Mouse (Mus musculus) embryonic facial prominence, embryonic 12.5 days (tissue): ENCODE data around the gene Mthfr. TPM values are rescaled to one million over a fixed set of nuclear protein-coding genes. Genes with fewer than 3 reads are reported as not detected.

Experiments used
- ATAC-seq: fragments of 200-750 bp; cut with Nextera tagmentation; 2 replicates; pipeline ENCODE4 v1.8.0; 2017; ENCODE audit not compliant: insufficient number of reproducible peaks, insufficient read depth, low FRiP score, low TSS enrichment
- H3K27ac ChIP-seq: fragments of 300-500 bp; sonication (generic); 2 replicates; pipeline ENCODE4 v1.5.1; 2016; ENCODE audit warnings: mild to moderate bottlenecking
- H3K27me3 ChIP-seq: fragments of 300-500 bp; sonication (generic); 2 replicates; pipeline ENCODE4 v1.6.1; 2016; ENCODE audit warnings: mild to moderate bottlenecking, moderate library complexity
- H3K36me3 ChIP-seq: fragments of 300-500 bp; sonication (generic); 2 replicates; pipeline ENCODE4 v1.6.1; 2016; ENCODE audit warnings: mild to moderate bottlenecking
- H3K4me1 ChIP-seq: fragments of 300-500 bp; sonication (generic); 2 replicates; pipeline ENCODE4 v1.6.1; 2016
- H3K4me2 ChIP-seq: fragments of 300-500 bp; sonication (generic); replicated peaks from 2 replicates; pipeline ENCODE4 v1.6.1; 2016; ENCODE audit warnings: mild to moderate bottlenecking, moderate library complexity
- H3K4me3 ChIP-seq: fragments of 300-500 bp; sonication (generic); 2 replicates; pipeline ENCODE4 v1.5.1; 2016; ENCODE audit warnings: mild to moderate bottlenecking
- H3K9ac ChIP-seq: fragments of 300-500 bp; sonication (generic); 2 replicates; pipeline ENCODE4 v1.6.1; 2016; ENCODE audit warnings: mild to moderate bottlenecking, moderate library complexity
- H3K9me3 ChIP-seq: fragments of 300-500 bp; sonication (generic); 2 replicates; pipeline ENCODE4 v1.6.1; 2016; ENCODE audit warnings: mild to moderate bottlenecking, moderate library complexity
- WGBS: fragments of 180-500 bp; shearing (Covaris S2); methylation state at CpG from one replicate; pipeline ENCODE4 v1.1.7; 2016; 5-methylcytosine and 5-hydroxymethylcytosine counted together
- polyA plus RNA-seq: library from polyadenylated mRNA; unstranded; fragments of >200 nt; fragmentation: Nextera tagmentation; extraction: Ambion mirVana; gene quantifications from 2 replicates; pipeline ENCODE4 v1.2.1, GENCODE M21; 2016

Mthfr gene
- 25.7 and 29.1 TPM in 2 replicates for polyA plus RNA-seq

DNA sequence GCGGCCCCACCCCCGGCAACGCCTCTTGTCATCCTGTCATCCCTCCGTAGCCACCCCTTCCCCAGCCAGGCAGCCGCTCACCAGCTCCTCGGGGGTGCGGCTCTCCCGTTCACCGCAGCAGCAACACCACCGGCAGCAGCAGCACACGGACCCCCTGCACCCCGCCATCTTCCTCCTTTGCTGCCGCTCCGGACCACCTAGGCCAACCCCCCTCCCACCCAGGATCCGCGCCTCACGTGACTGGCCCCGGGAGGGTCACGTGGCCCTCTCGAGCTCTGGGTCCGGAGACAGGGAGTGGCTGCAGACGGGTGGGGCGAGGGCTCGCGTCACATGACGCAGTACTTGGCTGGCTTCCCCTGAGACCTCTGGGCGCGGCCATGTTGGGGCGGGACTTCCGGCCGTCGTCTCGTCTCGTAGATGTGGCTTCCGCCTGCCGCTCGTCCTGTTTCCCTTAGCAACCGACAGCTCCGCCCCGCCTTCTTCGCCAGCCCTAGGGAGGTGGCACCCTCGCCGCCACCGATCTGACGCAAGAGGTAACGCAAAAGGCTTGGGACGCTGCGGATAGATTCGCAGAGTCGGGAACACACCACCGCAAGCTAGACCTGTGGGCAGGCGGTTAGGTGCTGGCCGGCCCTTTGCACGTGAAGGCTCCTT is at the start of gene Mthfr, which contains the start of gene Clcn6:
Gene Mthfr, plus strand, starts transcription at position 478 of the 654 bp plus-strand sequence.
Gene Clcn6, minus strand, starts transcription at position 222 of the 654 bp plus-strand sequence.
- Histone ChIP-seq H3K9me3 (no peaks in the 10 kb centered on the region), H3K4me2 (peak within 1 kb of the TSS; percentile 89)
- WGBS: under 1% methylated on average over 54 of the region's 54 CpGs

DNA sequence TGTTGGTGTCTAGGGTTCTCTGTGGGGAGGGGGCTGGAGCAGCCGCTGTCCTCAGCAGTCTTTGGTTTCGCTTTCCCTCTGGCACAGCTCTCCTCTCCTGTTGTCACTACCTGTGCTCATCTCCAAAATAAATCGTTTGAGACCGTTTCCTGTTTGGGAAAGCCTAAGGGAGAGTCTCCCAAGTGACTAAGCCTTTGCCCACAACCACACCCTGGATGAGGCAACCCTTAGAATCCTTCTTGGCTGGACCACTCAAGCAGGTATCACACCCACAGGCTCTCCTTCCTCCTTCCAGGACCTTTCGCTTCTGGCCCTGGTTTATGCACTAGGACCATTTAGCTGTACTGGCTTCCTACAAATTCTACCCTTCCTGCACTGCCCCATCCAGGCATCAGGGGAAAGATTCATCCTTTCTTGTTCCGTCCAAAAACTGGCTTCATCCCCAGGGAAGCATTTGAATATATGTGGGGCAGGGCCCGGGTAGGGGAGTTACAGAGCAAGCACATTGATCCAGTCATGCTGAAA is 45.2 kb upstream of the Mthfr start:
- Histone ChIP-seq H3K36me3 (no peaks in the 10 kb centered on the region), H3K9ac (no peak overlapping the region), H3K27ac (no peak overlapping the region), H3K4me2 (no peak overlapping the region), H3K4me1 (no peaks in the 10 kb centered on the region), H3K4me3 (no peak overlapping the region), H3K27me3 (no peaks in the 10 kb centered on the region), H3K9me3 (0 out of 2 replicates have a peak, but pooled peaks cover 3% of the 10 kb centered on the region)
- 55% methylated on average over 7 of the region's 7 CpGs for WGBS
- no peak for ATAC-seq

More for the DNA sequence above, at the start of gene Mthfr, which contains the start of gene Clcn6:
- Histone ChIP-seq H3K27ac (peak within 1 kb of the TSS; percentile 75), H3K36me3 (peaks cover 22% of the 10 kb centered on the region), H3K4me1 (peaks cover 43% of the 10 kb centered on the region), H3K27me3 (no peaks in the 10 kb centered on the region), H3K4me3 (peak within 1 kb of the TSS; percentile 78), H3K9ac (peak within 1 kb of the TSS; percentile 72)
- ATAC-seq: peak; percentile 86

DNA sequence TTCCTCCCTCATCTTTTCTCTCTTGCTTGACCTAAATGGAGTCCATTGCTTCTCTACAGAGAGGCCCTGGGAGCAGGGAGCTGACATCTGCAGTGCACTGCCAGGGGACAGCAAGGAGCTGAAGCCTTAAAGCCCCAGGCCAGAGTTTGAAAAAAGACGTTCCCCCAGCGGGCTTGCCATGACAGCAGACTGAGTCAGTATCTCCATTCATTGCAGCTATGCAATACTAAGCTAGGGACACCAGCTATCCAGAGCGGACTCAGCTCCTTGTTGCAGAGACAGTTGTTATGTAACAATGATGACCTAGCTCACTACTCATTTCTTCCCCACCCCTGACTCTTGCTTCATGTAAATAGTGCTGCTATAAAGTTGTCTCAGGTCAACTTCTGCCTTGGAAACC is 43.6 kb upstream of the Mthfr start:
- Histone ChIP-seq H3K27me3 (no peaks in the 10 kb centered on the region), H3K4me3 (no peak overlapping the region), H3K4me1 (no peaks in the 10 kb centered on the region), H3K9ac (no peak overlapping the region), H3K36me3 (no peaks in the 10 kb centered on the region), H3K4me2 (no peak overlapping the region), H3K27ac (no peak overlapping the region), H3K9me3 (no peaks in the 10 kb centered on the region)
- 78% methylated on average over 3 of the region's 3 CpGs for WGBS
- no peak for ATAC-seq

DNA sequence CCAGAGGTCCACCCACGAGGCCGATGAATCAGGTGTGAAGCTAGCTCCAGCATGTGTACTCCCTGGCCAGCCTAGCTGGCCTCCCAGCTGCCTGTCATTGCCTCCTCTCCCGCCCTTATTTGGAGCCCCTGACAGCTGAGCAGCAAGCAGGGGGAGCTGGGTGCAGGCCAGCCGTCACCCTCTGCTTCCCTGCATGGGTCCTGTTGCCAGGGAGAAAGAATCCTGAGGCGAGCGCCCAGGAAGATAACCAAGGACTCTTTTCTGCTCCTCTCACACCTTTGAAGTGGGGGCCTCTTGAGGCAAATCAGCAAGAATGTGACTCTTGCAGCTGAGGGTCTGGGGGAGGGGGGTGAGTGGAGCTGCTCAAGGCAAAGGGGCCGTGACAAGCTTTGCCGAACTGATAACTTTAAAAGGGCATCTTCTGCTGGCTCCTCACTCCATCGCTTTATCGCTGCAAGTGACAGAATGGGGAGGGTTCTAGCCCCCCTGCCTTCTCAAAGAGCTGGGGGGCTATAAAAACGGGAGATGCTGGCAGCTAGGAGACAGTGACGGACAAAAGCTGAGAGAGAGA is 38.6 kb upstream of the Mthfr start, which contains the start of gene Nppa:
Gene Nppa, plus strand, starts transcription at position 521 of the 571 bp plus-strand sequence.
- WGBS: 53% methylated on average over 12 of the region's 12 CpGs
- no peak within 1 kb of the TSS for H3K9ac ChIP-seq

DNA sequence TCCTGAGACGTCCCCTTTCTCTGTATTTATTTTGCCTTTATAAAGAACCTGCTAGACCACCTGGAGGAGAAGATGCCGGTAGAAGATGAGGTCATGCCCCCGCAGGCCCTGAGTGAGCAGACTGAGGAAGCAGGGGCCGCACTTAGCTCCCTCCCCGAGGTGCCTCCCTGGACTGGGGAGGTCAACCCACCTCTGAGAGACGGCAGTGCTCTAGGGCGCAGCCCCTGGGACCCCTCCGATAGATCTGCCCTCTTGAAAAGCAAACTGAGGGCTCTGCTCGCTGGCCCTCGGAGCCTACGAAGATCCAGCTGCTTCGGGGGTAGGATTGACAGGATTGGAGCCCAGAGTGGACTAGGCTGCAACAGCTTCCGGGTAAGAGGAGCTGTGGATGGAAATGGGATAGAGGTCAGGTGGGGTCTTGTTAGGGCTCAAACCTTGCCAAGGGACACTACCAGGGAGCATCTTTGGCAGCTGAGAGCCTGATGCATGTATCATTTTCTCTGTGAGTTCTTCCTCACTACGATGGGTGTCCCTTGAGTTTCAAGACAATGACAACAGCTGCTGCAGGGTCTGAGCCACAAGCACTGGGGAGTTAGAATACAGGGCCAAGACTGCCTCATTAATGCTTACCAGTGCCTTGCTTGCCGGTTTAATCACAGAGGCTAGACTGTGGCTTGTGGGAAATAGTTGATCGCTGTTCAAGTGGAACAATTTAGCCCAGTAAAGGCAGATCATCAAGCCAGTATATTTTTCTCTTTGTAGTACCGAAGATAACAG is 37.7 kb upstream of the Mthfr start:
- no peak overlapping the region for H3K27ac ChIP-seq
- ATAC-seq: no peak
- 82% methylated on average over 17 of the region's 17 CpGs for WGBS

More for the DNA sequence above, 38.6 kb upstream of the Mthfr start, which contains the start of gene Nppa:
- Histone ChIP-seq H3K36me3 (peaks cover 11% of the 10 kb centered on the region), H3K4me2 (no peak within 1 kb of the TSS), H3K4me3 (no peak within 1 kb of the TSS), H3K4me1 (no peaks in the 10 kb centered on the region), H3K27ac (no peak within 1 kb of the TSS), H3K27me3 (no peaks in the 10 kb centered on the region), H3K9me3 (no peaks in the 10 kb centered on the region)
- ATAC-seq: no peak

DNA sequence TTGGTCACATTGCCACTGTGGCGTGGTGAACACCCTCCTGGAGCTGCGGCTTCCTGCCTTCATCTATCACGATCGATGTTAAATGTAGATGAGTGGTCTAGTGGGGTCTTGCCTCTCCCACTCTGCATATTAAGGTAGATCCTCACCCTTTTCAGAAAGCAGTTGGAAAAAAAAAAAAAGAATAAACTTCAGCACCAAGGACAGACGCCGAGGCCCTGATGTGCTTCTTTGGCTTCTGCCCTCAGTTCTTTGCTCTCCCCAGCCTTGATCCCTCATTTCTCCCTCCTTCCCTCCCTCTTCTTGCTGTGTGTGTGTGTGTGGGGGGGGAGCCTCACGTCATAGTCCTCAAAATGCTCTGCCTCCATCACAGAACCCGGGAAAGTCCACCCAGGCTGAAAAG is 37.0 kb upstream of the Mthfr start:
- Histone ChIP-seq H3K4me3 (no peak overlapping the region), H3K27me3 (no peaks in the 10 kb centered on the region), H3K9ac (no peak overlapping the region), H3K36me3 (peaks cover 27% of the 10 kb centered on the region), H3K4me1 (no peaks in the 10 kb centered on the region), H3K9me3 (no peaks in the 10 kb centered on the region), H3K4me2 (no peak overlapping the region), H3K27ac (no peak overlapping the region)
- no peak for ATAC-seq
- 48% methylated on average over 8 of the region's 8 CpGs for whole genome bisulfite sequencing

More for the DNA sequence above, 37.7 kb upstream of the Mthfr start:
- Histone ChIP-seq H3K9ac (no peak overlapping the region), H3K36me3 (peaks cover 20% of the 10 kb centered on the region), H3K27me3 (no peaks in the 10 kb centered on the region), H3K9me3 (no peaks in the 10 kb centered on the region), H3K4me1 (no peaks in the 10 kb centered on the region), H3K4me3 (no peak overlapping the region), H3K4me2 (no peak overlapping the region)

DNA sequence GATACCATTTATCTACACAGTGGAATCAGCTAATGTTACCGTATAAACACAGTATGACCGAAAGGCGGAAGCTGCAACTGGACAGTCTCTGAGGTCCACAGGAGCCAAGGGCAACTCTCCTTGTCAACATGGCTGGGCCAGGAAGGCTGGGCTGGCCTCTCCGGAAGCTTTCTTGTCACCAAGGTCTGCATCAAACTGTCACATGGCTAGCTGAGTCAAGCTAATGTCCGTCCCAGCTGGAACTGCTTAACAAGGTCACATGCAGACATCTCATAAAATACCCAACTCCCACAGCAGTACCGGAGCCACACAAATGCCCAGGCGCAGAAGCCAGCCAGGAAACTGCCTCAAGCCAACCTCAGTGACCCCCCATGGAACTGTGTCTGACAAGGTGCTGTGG is 34.5 kb upstream of the Mthfr start:
- no peak overlapping the region for H3K9ac ChIP-seq
- no peak overlapping the region for H3K4me2 ChIP-seq
- H3K27ac ChIP-seq: no peak overlapping the region
- ATAC-seq: no peak
- H3K4me1 ChIP-seq: no peaks in the 10 kb centered on the region
- 79% methylated on average over 7 of the region's 7 CpGs for WGBS
- H3K27me3 ChIP-seq: no peaks in the 10 kb centered on the region
- no peak overlapping the region for H3K4me3 ChIP-seq
- no peaks in the 10 kb centered on the region for H3K9me3 ChIP-seq
- peaks cover 52% of the 10 kb centered on the region for H3K36me3 ChIP-seq

DNA sequence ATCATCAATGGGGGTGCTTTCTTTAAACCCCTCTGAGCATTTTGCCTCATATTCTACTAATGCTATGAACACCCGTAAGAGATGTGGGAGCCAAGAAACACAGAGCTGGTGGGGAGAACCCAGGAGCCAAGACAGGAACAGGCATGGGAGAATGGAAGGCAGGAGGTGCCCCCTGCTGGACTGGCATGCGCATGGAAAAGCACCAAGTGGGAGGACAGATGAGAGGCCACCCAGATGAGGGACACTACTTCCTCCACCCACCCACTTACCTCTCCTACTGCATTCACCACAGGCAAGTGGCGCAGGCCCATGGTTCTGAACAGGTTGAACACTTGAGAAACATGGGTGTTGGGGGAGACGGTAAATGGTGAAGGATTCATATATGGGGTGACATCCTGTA is 30.5 kb upstream of the Mthfr start:
- Histone ChIP-seq H3K4me2 (no peak overlapping the region), H3K4me1 (no peaks in the 10 kb centered on the region), H3K27ac (no peak overlapping the region), H3K4me3 (no peak overlapping the region), H3K9me3 (no peaks in the 10 kb centered on the region), H3K9ac (no peak overlapping the region), H3K27me3 (no peaks in the 10 kb centered on the region), H3K36me3 (peaks cover 91% of the 10 kb centered on the region)
- 79% methylated on average over 4 of the region's 4 CpGs for WGBS
- ATAC-seq: no peak

DNA sequence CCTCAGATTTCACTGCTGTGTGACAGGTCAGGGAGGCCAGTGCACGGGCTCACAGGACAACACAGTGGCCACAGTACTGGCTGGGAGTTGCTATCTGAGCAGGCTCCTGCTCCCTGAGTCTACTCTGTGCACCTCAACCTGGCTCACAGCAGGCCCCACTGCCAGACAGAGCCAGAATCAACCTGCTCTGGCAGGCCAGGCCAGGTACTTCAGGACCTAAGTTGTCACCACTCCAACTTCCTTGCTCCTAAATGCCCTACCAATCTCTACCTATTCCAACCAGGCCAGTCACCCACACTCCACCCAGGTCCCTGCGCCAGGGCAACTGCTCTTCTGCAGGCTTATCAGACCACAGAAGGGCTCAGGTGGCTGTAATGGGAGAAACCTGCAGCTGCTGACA is 29.2 kb upstream of the Mthfr start:
- H3K4me3 ChIP-seq: no peak overlapping the region
- no peaks in the 10 kb centered on the region for H3K27me3 ChIP-seq
- H3K9me3 ChIP-seq: no peaks in the 10 kb centered on the region
- no peaks in the 10 kb centered on the region for H3K4me1 ChIP-seq
- no peak overlapping the region for H3K4me2 ChIP-seq
- peaks cover 99% of the 10 kb centered on the region for H3K36me3 ChIP-seq
- H3K9ac ChIP-seq: no peak overlapping the region
- 83% methylated on average over 2 of the region's 2 CpGs for WGBS
- no peak overlapping the region for H3K27ac ChIP-seq
- no peak for ATAC-seq

DNA sequence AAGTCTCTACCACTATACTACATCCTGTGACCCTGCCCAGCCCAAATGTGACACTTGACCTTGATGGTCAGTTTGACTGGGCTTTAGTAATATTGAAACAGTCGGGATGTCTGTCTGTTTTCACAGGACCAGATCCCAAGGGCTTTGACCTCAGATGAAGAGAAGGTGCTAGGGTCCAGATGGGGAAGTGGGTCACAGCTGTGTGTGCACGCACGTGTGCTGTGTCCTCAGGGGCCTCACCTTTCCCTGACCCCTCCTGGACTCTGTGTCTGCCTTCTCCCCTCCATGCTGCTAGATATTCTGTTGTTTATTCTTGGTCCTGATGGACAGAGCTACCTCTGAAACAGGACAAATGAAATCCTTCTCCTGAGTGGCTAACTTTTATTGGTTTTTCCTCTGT is 27.5 kb upstream of the Mthfr start:
- ATAC-seq: no peak
- Histone ChIP-seq H3K36me3 (peaks cover 97% of the 10 kb centered on the region), H3K4me3 (no peak overlapping the region), H3K4me2 (no peak overlapping the region), H3K9me3 (no peaks in the 10 kb centered on the region), H3K27ac (no peak overlapping the region), H3K4me1 (no peaks in the 10 kb centered on the region), H3K27me3 (no peaks in the 10 kb centered on the region), H3K9ac (no peak overlapping the region)
- 58% methylated on average over 3 of the region's 3 CpGs for WGBS

DNA sequence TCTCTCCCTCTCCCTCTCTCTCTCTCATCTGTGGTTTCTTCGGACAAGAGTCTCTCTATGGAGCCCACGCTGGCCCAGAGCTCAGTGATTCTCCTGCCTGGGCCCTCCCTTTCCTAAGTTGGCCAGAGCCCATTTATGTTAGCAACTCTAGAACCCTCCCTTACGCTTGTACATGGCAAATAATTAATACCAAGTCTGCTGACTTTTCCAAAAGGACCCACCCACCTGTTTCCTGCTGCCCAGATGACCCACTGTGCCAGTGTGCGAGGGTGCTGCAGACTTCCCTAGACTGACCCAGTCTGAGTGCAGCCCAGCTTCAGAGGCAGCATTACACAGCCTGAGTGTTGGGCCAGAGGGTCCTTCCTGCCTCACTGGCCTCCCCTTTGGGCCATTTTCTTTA is 26.7 kb upstream of the Mthfr start:
- Histone ChIP-seq H3K4me3 (no peak overlapping the region), H3K27me3 (no peaks in the 10 kb centered on the region), H3K4me2 (no peak overlapping the region), H3K36me3 (peaks cover 97% of the 10 kb centered on the region), H3K9ac (no peak overlapping the region), H3K9me3 (no peaks in the 10 kb centered on the region), H3K4me1 (no peaks in the 10 kb centered on the region), H3K27ac (no peak overlapping the region)
- 94% methylated on average over 4 of the region's 4 CpGs for WGBS
- ATAC-seq: no peak
